Mouse (Mus musculus) heart, embryonic 11.5 days (tissue): Measurements from ENCODE around the gene Mtfr2. TPM values are rescaled to one million over a fixed set of nuclear protein-coding genes. Genes with fewer than 3 reads are reported as not detected.

Source experiments
- ATAC-seq: fragments of 200-750 bp; cut with Nextera tagmentation; replicated peaks from 2 replicates; pipeline ENCODE4 v1.8.0; 2017; ENCODE audit warnings: moderate library complexity; ENCODE audit not compliant: insufficient number of reproducible peaks, low FRiP score, low TSS enrichment
- H3K27ac ChIP-seq: fragments of 300-500 bp; sonication (generic); 2 replicates; pipeline ENCODE4 v1.5.1; 2014; ENCODE audit warnings: mild to moderate bottlenecking, low read depth, low read length
- H3K27me3 ChIP-seq: fragments of 300-500 bp; sonication (generic); 2 replicates; pipeline ENCODE4 v1.6.1; 2014; ENCODE audit warnings: mild to moderate bottlenecking, low read length, mixed read lengths; ENCODE audit not compliant: control insufficient read depth, insufficient read depth
- H3K36me3 ChIP-seq: fragments of 300-500 bp; sonication (generic); 2 replicates; pipeline ENCODE4 v1.6.1; 2014; ENCODE audit warnings: mild to moderate bottlenecking, low read length, moderate library complexity, mixed read lengths; ENCODE audit not compliant: control insufficient read depth, insufficient read depth
- H3K4me1 ChIP-seq: fragments of 300-500 bp; sonication (generic); 2 replicates; pipeline ENCODE4 v1.6.1; 2014; ENCODE audit warnings: low read length; ENCODE audit not compliant: control insufficient read depth, insufficient read depth
- H3K4me2 ChIP-seq: fragments of 300-500 bp; sonication (generic); 2 replicates; pipeline ENCODE4 v1.6.1; 2014; ENCODE audit warnings: mild to moderate bottlenecking, moderate library complexity
- H3K4me3 ChIP-seq: fragments of 300-500 bp; sonication (generic); 2 replicates; pipeline ENCODE4 v1.5.1; 2014; ENCODE audit warnings: low read depth, low read length
- H3K9ac ChIP-seq: fragments of 300-500 bp; sonication (generic); 2 replicates; pipeline ENCODE4 v1.6.1; 2014; ENCODE audit warnings: mild to moderate bottlenecking, low read depth, low read length, moderate library complexity
- H3K9me3 ChIP-seq: fragments of 300-500 bp; sonication (generic); replicated peaks from 2 replicates; pipeline ENCODE4 v1.6.1; 2016; ENCODE audit warnings: low read length; ENCODE audit not compliant: control insufficient read depth
- WGBS: fragments of 180-500 bp; shearing (Covaris S2); extraction: QIAGEN DNeasy Blood & Tissue Kit; methylation state at CpG from one replicate; pipeline ENCODE4 v1.1.7; 2014; ENCODE audit not compliant: insufficient replicate concordance; 5-methylcytosine and 5-hydroxymethylcytosine counted together
- polyA plus RNA-seq: library from polyadenylated mRNA; unstranded; fragments of >200 nt; fragmentation: Nextera tagmentation; extraction: Ambion mirVana; gene quantifications from 2 replicates; pipeline ENCODE4 v1.2.1, GENCODE M21; 2014

Gene Mtfr2
- polyA plus RNA-seq, 1 experiment from 2014 or later, result 2.1 TPM

GRCm38 (mm10) chr10:20361542-20362449 is 14.2 kb downstream of the Mtfr2 start:
- Histone ChIP-seq H3K4me3 (no peak overlapping the region), H3K9ac (no peak overlapping the region), H3K36me3 (peaks cover 6% of the 10 kb centered on the region; the same call in 1 of the 2 replicates), H3K27ac (no peak overlapping the region), H3K4me2 (no peak overlapping the region), H3K9me3 (no peaks in the 10 kb centered on the region), H3K4me1 (no peaks in the 10 kb centered on the region), H3K27me3 (no peaks in the 10 kb centered on the region)
- ATAC-seq, result no peak
- 60% methylated on average over 10 of the region's 10 CpGs for WGBS

- no peak overlapping the region for H3K4me3 ChIP-seq
- H3K27me3 ChIP-seq, result no peaks in the 10 kb centered on the region
- no peak for ATAC-seq
- no peaks in the 10 kb centered on the region for H3K4me1 ChIP-seq
- 52% methylated on average over 4 of the region's 4 CpGs for WGBS
- no peak overlapping the region for H3K27ac ChIP-seq
- H3K36me3 ChIP-seq, result peaks cover 6% of the 10 kb centered on the region; the same call in 1 of the 2 replicates
- H3K4me2 ChIP-seq, result no peak overlapping the region
- H3K9ac ChIP-seq, result no peak overlapping the region
- H3K9me3 ChIP-seq, result no peaks in the 10 kb centered on the region
These were observed 15.0 kb downstream of the Mtfr2 start for GRCm38 (mm10) chr10:20362450-20363118.

GRCm38 (mm10) chr10:20372046-20372445 is 24.5 kb downstream of the Mtfr2 start:
- no peak for ATAC-seq
- no peaks in the 10 kb centered on the region for H3K36me3 ChIP-seq
- H3K9ac ChIP-seq, result no peak overlapping the region
- 88% methylated on average over 5 of the region's 5 CpGs for WGBS
- no peak overlapping the region for H3K27ac ChIP-seq
- H3K4me1 ChIP-seq, result no peaks in the 10 kb centered on the region
- H3K9me3 ChIP-seq, result no peaks in the 10 kb centered on the region; the same call in 1 of the 2 replicates
- no peak overlapping the region for H3K4me3 ChIP-seq
- no peaks in the 10 kb centered on the region for H3K27me3 ChIP-seq
- H3K4me2 ChIP-seq, result no peak overlapping the region

- WGBS, result 87% methylated on average over 9 of the region's 9 CpGs
- Histone ChIP-seq H3K36me3 (no peaks in the 10 kb centered on the region), H3K27me3 (no peaks in the 10 kb centered on the region), H3K4me3 (no peak overlapping the region), H3K27ac (no peak overlapping the region), H3K9ac (no peak overlapping the region), H3K4me1 (no peaks in the 10 kb centered on the region; the same call in 1 of the 2 replicates), H3K4me2 (no peak overlapping the region), H3K9me3 (no peaks in the 10 kb centered on the region)
- no peak for ATAC-seq
These were observed 30.1 kb downstream of the Mtfr2 start for GRCm38 (mm10) chr10:20377621-20378020.

GRCm38 (mm10) chr10:20379071-20379735 is 31.6 kb downstream of the Mtfr2 start:
- Histone ChIP-seq H3K4me1 (peaks cover 4% of the 10 kb centered on the region; the same call in 1 of the 2 replicates), H3K9me3 (no peaks in the 10 kb centered on the region), H3K36me3 (no peaks in the 10 kb centered on the region), H3K27ac (no peak overlapping the region), H3K4me3 (no peak overlapping the region), H3K4me2 (no peak overlapping the region), H3K9ac (no peak overlapping the region), H3K27me3 (no peaks in the 10 kb centered on the region)
- 80% methylated on average over 9 of the region's 9 CpGs for WGBS
- no peak for ATAC-seq

- 73% methylated on average over 3 of the region's 3 CpGs for WGBS
- Histone ChIP-seq H3K4me1 (peaks cover 4% of the 10 kb centered on the region; the same call in 1 of the 2 replicates), H3K9ac (no peak overlapping the region), H3K27me3 (no peaks in the 10 kb centered on the region), H3K4me2 (no peak overlapping the region), H3K9me3 (no peaks in the 10 kb centered on the region), H3K36me3 (no peaks in the 10 kb centered on the region), H3K4me3 (no peak overlapping the region), H3K27ac (no peak overlapping the region)
- no peak for ATAC-seq
These were observed 33.2 kb downstream of the Mtfr2 start for GRCm38 (mm10) chr10:20380798-20381197.

- Histone ChIP-seq H3K9me3 (no peaks in the 10 kb centered on the region), H3K4me3 (no peak overlapping the region), H3K4me1 (peaks cover 4% of the 10 kb centered on the region; the same call in 1 of the 2 replicates), H3K4me2 (no peak overlapping the region), H3K36me3 (no peaks in the 10 kb centered on the region), H3K9ac (no peak overlapping the region), H3K27me3 (no peaks in the 10 kb centered on the region), H3K27ac (no peak overlapping the region)
- ATAC-seq, result no peak
- 77% methylated on average over 3 of the region's 3 CpGs for WGBS
These were observed 33.8 kb downstream of the Mtfr2 start for GRCm38 (mm10) chr10:20381352-20381751.

- H3K27ac ChIP-seq, result no peak overlapping the region
- no peaks in the 10 kb centered on the region for H3K36me3 ChIP-seq
- H3K27me3 ChIP-seq, result no peaks in the 10 kb centered on the region
- 71% methylated on average over 6 of the region's 6 CpGs for WGBS
- no peaks in the 10 kb centered on the region for H3K9me3 ChIP-seq
- no peak overlapping the region for H3K4me3 ChIP-seq
- H3K4me2 ChIP-seq, result no peak overlapping the region
- ATAC-seq, result no peak
- no peak overlapping the region for H3K9ac ChIP-seq
- H3K4me1 ChIP-seq, result peaks cover 4% of the 10 kb centered on the region; the same call in 1 of the 2 replicates
These were observed 35.3 kb downstream of the Mtfr2 start for GRCm38 (mm10) chr10:20382807-20383419.
